Mouse (Mus musculus): Measurements from ENCODE around the gene Snrpd3.
"Not testable (repeated sequence)": the region's sequence is repeated elsewhere in the genome, so short reads cannot be mapped to it uniquely, and the experiment has no call there.

Snrpd3 gene

DNA sequence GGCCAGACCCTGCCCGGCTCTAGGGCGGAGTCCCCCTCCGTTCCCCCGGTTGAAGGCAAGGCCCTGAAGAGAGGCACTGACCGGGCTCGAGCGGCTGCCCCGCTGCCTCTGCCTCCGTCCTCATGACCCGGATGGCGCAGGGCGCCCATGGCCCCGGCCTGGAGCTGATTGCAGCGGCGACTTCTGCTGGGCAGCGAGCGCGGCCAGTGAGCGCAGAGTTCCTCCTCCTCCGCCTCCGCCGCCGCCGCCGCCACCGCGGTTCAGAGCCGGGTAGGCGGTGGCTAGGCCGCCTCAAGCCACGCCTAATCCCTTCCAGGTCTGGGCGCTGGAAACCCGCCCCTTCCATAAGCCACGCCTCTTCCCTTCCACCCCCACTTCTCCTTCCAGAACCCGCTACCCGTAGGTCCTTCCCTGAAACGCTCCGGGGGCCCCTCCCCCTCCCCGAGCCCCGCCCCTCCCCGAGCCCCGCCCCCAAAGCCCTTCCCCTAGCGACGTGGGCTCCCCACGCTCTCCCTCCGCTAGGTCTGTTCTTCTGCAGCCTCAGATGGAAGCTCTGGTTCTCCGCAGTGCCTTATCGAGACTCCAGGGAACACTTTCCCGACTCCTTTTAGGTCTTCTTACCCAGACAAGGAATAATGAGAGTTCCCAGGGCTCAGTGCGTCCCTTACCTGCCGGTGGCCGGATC, at the start of gene Snrpd3:
Snrpd3 (plus strand) TSS at position 479 of the 685 bp plus-strand sequence.
- peak; percentile 96 for DNase-seq

DNA sequence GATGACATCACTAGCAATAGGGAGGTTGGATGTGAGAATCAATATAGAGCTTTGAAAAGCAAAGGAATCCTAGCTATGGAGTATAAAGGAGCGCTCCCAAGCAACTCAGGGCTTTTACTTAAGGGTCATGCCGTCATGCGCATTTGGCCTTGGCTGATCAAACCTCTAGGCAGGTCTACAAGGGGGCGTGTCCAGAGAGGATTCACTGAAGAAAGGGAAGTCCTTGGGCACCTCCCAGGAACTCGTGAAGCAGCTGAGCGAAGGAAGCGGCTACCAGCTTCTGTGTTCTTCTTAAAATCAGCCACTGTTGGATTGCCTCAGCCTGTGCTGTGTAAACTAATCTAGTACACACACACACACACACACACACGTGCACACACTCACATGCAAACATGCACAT, 43.9 kb upstream of the Snrpd3 start:
- no peak for DNase-seq

DNA sequence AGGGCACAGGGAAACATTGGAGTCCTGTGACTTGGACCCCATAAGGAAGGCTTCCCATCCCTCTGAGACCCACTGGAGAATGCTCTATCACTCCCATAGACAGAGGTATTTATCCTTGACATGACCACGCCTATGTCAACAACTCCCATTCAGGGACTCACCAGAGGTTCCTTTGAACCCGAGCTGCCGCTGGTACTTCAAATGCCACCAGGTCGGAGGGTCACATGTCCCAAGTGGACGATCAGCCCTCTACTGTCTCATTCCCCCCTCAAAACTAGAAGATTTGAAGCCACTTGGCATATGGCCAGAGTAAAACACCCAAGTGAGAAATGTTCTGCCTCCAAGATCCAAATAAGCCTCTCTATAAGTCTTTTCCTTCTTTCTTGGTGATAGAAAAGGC, 42.8 kb upstream of the Snrpd3 start:
- no peak for DNase-seq

DNA sequence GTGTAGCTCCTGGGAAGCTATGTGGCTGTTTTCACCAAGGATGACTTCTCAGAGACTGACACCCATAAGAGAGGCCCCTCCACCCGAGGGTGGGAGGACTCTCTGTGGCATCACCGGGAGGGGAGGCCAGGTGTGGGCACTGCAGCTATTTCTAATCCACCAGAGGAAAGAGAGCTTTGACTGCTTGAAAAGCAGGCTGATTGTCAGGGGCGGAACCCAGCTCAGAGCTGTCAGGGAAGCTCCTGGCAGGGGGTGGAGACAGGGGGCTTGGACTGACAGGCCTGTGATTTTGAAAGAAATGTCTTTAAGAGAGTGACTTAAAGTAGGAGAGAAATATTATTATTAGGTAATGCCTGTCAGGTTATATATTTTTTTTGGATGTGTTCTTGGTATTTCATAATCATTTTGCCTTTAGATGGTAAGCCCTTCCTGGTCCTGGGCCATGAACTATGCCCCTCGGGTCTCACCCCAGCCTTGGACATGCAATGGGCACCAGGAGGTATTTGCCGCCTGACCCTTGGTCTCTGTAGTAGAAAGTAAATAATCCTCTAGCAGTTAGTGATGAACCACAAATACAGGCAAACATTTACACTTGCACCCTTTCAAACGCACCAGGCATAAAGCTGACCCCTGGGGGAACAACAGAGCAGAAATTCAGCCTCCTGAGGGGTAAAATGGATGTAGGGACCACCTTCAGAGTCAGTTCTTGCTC, 42.1 kb upstream of the Snrpd3 start:
- not testable (repeated sequence) for DNase-seq

DNA sequence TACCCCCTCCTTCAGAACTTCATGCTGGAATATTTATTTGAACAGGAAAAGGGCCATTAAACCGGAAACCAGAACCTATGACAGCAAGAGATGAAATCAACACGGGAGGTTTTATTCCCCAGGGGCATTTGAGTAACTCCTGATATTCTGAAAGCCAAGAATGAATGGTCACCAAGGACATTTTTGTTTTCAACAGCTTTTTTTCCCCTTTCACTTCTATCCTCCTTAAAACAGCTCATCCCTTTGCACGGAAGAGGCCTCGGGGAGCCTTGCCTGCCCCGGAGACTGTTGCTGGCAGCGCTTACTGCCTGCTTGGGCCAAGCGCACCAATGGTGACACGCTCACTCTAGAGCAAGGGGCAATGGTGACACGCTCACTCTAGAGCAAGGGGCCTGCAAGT, 40.3 kb upstream of the Snrpd3 start:
- no peak for DNase-seq

DNA sequence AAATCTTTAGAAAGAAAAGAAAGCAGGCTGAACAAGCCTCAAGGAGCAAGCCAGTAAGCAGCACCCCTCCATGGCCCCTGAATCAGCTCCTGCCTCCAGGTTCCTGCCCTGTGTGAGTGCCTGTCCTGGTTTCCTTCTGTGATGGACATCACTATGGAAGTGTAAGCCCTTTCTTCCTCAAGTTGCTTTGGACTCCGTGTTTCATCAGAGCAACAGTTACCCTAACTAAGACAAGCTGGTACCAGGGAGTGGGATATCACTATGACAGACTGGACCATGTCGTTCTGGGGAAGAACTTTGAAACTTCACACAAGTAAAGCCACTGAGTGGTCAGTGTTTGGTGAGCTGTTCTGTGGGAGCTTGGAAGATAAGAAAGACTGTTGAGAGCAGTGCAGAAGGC, 37.4 kb upstream of the Snrpd3 start:
- no peak for DNase-seq

DNA sequence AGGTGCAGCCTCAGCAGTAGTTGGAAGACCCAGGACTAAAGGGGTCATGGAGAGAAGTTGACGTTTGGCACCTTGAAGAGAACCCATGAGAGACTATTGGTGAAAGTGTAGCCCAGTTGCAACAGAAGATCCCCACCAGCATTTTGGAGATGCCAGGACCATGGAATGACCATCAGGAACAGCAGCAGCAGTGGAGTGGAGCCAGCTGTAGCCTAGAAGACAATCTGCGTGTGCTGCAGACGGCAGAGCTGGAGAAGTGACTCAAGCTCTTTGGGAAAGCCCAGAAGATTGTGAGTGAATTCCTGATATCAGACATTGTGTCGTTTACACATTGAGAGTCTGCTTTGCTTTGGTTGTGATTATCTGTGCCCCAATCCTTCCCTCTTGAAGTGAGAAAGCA, 35.6 kb upstream of the Snrpd3 start:
- DNase-seq: no peak

DNA sequence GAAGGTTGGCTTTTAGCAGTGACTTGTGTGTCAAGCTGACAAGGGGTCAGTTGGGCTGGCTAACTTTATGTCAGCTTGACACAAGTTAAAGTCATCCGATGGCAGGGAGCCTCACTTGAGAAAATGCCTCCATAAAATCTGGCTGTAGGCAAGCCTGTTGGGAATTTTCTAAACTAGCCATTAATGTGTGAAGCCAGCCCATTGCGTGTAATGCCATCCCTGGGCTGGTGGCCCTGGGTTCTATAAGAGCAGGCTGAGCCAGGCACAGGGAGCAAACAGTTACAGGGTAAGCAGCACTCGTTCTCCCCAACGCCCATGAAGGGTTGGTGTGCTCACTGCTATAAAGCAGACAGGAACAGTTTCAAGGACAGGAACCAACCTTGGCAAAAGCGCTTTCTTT, 35.1 kb upstream of the Snrpd3 start:
- no peak for DNase-seq

DNA sequence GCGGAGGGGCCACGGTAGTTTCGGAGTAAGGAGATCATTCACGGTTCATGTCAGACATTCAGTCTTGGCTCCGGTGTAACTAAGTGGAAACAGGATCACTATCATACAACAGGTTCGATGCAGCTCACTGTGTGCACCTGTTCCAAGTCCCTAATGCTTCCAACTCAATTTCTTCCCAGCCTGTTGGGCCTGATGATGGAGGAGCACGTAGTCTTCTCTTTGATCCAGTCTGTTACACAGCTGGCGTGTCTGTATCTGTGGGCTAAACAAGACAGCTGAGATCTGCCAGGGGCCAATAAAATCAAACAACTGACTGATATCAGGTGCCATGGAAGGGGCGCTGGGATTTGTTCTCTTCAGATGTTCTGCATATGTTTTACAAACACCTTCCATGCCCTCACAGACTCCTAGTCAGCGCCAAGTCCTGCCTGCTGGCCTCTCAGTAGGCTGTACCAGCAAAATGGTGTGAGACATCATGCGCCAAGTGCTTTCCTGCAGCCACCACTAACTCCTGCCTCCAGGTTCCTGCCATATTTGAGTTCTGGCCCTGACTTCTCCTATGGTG, 34.4 kb upstream of the Snrpd3 start:
- DNase-seq: no peak

DNA sequence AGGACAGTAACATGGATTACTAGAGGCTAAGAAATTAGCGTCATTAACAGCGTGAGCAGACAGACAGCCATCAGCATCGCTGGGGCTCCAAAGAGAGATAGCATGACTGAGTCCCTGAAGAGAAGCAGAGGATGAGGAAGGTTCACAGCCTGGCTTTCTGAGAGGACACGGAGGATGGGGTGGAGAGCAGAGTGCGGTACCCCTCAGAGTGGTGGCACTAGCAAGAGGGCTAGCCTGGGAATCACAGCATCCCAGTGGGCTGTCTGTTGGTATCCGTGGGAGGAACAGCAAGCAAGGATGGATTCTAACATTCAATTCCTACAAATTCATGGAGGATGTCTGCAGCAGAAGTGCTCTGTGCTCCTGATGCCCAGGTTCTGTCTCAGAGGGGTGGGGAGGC, 33.3 kb upstream of the Snrpd3 start:
- no peak for DNase-seq

DNA sequence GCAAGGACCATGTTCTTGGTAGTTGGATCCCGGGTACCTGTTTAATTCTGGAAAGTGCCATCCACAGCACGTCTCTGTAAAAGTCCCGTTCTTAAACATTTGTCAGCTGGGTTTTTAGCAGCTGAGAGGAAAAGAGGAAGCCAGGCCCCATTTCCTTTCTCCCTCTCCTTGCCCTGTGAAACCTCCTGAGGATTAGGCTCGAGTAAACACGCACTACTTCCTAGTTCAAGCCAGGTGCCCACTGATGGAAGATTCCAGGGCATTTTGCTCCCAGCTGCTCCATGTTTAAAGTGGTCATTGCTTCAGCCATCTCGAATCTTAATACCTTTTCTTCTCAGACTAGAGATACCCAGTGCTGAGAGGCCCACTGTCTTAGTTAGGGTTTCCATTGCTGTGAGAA, 32.6 kb upstream of the Snrpd3 start:
- no peak for DNase-seq

DNA sequence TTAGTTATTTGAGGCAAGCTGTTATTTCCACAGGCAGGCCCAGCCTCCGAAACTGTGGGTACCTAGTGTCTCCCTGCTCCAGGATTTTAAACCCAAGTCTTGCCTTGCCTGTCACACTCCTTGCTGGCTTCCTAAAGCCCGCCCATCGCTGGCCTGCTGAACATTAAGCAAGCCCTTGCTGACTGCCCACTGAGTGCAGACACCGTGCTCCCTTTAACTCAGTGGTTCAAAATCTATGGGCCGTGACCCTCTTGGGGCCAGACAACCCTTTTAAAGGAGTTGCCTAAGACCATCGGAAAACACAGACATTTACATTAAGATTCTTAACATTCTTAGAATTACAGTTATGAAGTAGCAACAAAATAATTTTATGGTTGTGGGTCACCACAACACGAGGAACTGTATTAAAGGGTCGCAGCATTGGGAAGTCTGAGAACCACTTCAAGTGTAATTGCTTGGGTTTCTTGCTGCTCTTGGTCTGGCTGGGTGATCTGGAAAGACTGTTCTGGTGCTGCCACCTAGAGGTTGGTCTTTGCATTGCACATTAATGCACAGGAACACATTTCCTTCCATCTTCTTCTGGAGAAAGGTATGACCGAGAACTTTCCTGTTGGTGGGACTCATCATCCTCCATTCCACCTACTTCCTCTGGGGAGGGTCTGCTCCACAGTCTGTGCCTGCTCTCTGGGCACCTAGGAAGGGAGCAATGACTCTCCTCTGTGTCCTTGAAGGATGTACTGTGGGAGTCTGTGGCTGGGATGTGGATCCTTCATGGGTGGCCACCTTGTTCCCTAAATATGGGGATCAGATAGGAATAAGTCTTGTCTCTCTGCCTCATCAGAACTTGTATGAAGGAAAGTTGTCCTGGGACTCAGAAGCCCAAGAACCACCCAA, 31.0 kb upstream of the Snrpd3 start:
- peak; percentile 87 for DNase-seq

DNA sequence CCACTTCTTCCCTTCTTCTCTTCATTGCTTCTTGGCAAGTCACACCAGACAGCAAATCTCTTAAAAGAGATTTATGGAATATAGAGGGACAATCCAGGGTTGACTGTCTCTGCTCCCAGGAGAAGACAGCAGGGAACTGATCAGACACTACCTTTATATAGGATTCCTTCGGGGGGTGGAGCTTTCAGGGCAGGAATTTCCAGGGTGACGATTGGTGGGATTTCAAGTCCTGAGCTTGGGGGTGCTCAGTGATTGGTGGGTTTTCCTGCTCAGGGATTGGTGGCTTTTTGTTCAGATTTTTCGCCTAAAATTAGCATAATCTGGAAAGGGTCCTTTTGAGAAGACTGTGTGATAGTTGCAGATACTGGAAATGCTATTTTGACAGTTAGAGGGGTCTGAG, 30.2 kb upstream of the Snrpd3 start:
- no peak for DNase-seq

DNA sequence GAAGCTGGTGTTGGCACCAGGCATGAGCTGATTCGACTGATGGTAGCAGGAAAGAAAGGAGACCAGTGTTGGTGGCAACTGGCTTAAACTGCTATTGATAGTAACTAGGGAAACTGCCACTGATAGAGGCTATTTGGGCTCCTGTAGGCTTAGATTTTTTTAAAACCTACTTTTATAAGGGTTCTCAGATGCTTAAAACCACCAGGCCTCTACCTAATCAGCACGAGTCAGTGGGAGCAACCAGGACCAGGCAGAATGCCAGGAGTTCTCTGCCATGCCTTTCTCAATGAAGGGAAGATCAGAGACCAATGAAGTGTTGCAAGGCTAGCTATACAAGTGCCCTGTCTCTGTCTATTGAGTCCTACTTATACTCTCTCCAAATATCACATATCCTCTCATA, 27.8 kb upstream of the Snrpd3 start:
- DNase-seq: no peak

DNA sequence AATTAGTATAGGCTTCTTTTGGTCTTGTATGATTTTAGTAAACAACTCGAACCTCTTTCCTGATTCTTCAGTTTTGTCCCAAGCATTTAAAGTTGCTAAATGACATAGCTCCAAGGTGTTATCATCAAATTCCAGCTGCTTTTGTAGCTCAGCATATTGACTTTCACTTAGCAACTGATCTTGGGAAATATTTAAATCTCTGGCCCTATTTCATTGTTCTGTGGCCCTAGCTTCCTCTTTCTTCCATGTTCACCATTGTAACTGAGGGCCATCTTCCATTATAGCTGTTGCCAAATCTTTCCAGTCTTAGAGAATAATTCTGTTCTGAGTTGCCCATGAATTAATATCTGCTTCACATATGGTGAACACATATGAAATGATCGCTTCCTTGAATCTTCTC, 26.6 kb upstream of the Snrpd3 start:
- no peak for DNase-seq

DNA sequence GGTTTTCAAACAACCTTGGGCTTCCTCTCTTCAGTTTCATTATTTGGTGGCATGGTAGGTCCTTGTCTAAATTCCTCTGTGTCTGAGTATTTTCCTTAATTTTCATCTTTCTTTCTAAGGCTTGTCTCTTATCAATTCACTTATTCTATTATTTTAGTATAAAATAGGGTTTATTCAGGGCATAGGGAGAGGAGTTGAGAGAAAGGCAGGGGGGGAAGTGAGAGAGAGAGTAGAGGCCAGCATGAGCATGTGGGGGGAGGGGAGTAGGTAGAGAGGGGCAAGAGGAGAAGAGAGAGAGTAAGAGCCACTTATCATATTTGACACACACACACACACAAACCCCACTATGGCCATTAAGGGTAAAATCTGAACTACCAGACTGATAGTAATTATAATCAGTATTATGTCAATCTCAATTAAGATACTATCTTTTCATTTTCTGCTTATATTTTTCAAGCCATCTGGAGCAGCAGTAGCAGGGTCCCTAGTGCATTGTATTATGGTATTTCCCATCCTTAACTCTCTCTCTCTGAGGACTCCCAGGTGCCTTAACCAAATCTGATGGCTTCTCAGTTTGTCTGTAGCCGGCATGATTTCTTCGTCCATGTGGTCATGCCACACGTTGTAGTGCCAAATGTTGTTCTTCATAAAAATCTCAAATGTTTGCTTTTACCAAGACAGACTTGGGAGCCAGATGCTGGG, 26.0 kb upstream of the Snrpd3 start:
- no peak for DNase-seq

DNA sequence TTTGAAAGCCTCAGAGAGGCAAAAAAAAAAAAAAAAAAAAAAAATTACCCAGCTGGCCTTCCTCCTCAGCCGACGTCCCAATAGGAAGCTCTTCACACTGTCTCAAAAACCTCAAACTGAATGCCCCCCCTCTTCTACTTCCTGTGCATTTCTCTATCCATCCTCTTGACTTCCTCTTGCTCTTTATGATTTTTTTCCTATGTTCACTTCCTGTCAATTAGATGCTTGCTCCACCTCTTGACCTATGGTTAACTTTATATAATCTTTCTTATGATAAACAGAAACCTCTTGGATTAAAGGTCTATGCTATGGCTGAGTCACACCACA, 25.5 kb upstream of the Snrpd3 start:
- DNase-seq: no peak

DNA sequence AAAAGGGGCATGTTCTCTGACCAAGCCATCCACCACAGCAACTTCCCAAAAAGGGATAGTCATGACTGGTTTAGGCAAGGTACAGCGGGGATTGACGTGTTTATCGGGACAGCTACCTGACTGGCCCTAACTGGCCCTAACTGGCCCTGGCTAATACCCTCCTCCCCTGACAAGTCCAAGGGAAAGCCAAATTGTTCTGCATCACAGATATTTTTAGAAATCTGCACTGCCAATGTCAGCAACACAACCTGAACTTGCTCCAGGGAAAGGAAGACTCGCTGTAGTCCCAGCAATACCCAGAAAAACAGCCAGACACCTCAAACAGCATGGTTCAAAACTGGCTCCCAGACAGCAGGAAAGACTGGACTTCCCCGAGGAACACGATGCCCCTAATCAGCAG, 22.0 kb upstream of the Snrpd3 start:
- no peak for DNase-seq

DNA sequence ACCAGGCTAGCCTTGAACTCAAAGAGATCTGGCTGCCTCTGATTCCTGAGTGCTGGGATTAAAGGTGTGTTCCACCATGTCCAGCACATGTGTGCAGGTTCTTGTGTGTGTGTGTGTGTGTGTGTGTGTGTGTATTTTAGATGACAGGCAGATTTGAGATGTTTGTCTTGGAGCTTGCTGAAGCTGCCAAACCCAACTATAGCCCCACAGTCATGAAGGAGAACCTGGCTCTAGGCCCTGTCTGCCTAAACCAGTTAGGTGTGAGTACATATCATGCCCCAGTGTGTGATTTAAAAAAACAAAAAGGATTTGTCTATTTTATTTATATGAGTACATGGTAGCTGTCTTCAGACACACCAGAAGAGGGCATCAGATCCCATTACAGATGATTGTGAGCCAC, 21.4 kb upstream of the Snrpd3 start:
- no peak for DNase-seq

DNA sequence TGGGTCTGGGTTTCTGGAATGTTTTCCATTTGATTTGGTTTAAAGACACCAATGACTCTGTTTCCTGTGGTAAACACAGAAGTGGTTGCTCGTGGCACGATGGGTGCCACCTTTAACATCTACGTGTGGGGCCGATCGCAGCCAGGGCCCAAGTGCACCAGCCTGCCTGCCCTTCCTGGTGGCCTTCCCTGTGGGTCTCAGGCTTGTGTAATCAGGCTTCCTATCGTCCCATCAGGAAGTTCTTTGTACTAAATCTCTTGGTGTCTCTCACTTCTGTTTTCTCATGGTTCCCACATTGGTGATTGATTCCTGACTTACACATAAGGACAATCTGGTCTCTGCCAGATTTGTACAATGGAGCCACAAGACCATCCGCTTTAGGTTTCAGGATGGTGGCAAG, 18.1 kb upstream of the Snrpd3 start:
- DNase-seq: not testable (repeated sequence)

DNA sequence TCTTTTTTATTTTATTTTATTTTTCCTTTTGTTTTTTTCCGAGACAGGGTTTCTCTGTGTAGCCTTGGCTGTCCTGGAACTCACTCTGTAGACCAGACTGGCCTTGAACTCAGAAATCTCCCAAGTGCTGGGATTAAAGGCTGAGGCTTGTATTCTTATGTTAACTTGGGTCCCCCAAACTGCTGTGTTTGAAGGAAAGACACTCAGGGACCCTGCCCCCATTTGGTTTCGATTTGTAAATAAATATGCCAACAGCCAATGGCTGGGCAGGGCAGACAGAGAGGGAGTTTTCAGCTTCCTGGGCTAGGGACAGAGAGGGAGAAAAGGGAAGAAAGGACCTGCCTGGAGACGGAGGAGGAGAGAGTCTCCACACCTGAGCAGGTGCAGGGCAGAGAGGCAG, 17.6 kb upstream of the Snrpd3 start:
- DNase-seq: no peak

DNA sequence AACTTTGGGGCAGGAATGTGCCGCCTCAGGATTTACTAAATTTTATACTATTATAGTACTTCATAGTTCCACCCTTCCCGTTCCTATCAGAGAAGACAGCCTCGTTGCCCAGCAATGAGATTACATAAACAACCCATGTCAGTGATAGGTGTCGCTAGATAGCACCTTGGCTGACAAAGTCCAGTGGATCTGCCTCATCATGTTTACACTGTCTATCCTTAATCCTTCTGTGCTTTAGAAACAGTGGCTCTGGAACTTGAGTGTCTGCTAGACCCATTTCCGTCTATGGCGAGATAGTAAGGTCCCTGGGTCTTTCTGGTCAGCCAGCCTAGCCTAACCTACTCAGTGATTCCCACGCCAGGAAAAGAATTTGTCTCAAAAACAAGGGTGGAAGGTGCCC, 17.0 kb upstream of the Snrpd3 start:
- DNase-seq: no peak

DNA sequence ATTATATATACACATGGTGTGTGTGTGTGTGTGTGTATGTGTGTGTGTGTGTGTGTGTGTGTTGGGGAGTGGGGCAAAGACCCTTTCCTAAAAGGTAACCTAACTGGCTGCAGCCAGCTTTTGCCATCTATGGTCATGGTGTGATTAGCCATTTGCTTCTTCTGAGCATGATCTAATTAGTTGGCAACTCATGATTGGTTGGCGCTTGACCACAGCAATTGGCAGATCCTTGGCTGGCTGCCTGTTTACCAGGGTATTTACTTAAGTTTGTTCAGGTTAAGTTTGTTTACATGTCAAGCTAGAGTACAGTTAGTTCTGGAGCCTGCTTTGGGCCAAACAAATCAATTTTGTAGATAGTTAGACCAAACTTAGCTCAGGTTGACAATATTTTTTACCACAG, 15.7 kb upstream of the Snrpd3 start:
- no peak for DNase-seq
